Mouse (Mus musculus): ENCODE results near the gene Atoh7. TPM values are rescaled to one million over a fixed set of nuclear protein-coding genes. Genes with fewer than 3 reads are reported as not detected.

The Atoh7 gene
- polyA plus RNA-seq, 1 experiment from 2014 or later, result not detected

DNA sequence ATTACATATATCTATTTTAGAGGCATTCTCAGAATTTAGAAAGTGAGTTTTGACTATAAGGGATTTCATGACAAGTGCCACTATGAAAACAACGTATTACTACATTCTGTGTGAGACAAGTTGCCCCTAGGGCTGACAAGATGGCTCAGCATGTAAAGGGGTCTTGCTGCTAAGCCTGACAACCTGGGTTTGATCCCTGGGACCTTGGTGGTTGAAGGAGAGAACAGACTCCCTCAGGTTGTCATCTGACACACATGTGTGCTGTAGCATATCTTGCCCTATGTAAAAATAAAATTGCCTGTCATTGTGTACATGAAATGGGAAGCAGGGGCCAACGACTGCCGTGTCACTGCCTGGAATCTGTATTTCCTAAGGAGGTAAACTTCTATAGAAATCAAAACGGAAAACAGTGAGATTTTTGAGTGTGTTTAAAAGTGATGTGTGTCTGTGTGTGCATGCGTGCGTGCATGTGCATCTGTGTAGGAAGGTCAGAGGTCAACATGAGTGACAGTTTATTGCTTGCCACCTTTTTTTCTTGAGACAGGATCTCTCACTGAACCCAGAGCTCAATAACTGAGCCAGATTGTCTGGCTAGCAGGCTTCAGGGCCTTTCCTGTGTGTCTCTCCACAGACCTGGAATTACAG is 14.4 kb downstream of the Atoh7 start:
- H3K4me3 ChIP-seq (ENCODE audit: low read depth, low read length), result no peak overlapping the region
- H3K27ac ChIP-seq (ENCODE audit: low read depth, low read length), result no peak overlapping the region
- H3K36me3 ChIP-seq (ENCODE audit: control insufficient read depth, insufficient read depth, low read length), result no peaks in the 10 kb centered on the region
- no peaks in the 10 kb centered on the region for H3K4me1 ChIP-seq (ENCODE audit: control insufficient read depth, insufficient read depth, low read length)
- H3K27me3 ChIP-seq (ENCODE audit: control insufficient read depth, insufficient read depth, low read length), result no peaks in the 10 kb centered on the region
- no peak for ATAC-seq (replicated peaks; ENCODE audit: insufficient number of reproducible peaks, low FRiP score, low TSS enrichment)
- no peak overlapping the region for H3K4me2 ChIP-seq
- 81% methylated on average over 6 of the region's 6 CpGs for WGBS (ENCODE audit: insufficient replicate concordance)
- H3K9me3 ChIP-seq (replicated peaks; ENCODE audit: control insufficient read depth, low read length), result no peaks in the 10 kb centered on the region
- H3K9ac ChIP-seq (ENCODE audit: low read depth, low read length), result no peak overlapping the region

DNA sequence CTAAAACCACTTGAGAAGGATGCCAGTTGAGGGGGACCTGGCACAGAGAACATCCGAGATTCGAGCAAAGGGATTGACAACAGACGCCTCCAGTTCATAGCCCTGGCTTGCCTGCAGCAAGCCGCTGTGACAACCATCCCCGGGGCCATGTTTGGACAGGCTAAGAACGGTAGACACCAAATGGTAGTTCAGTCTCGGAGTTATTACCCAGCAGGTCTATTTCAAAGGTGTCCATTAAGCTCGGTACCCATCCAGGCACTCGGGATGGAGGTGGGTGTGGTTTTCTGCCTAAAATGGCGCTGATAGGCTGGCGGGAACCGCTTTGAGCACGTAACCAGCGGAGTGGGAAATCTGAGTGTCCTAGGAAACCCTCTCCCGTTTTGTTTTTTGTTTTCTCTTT is 16.4 kb downstream of the Atoh7 start:
- Histone ChIP-seq H3K9ac (ENCODE audit: low read depth, low read length) (no peak overlapping the region), H3K27me3 (ENCODE audit: control insufficient read depth, insufficient read depth, low read length) (no peaks in the 10 kb centered on the region), H3K36me3 (ENCODE audit: control insufficient read depth, insufficient read depth, low read length) (no peaks in the 10 kb centered on the region), H3K4me3 (ENCODE audit: low read depth, low read length) (no peak overlapping the region), H3K4me1 (ENCODE audit: control insufficient read depth, insufficient read depth, low read length) (no peaks in the 10 kb centered on the region), H3K27ac (ENCODE audit: low read depth, low read length) (no peak overlapping the region), H3K9me3 (replicated peaks; ENCODE audit: control insufficient read depth, low read length) (no peaks in the 10 kb centered on the region), H3K4me2 (no peak overlapping the region)
- WGBS (ENCODE audit: insufficient replicate concordance), result 86% methylated on average over 15 of the region's 15 CpGs
- ATAC-seq (replicated peaks; ENCODE audit: insufficient number of reproducible peaks, low FRiP score, low TSS enrichment), result no peak

GRCm38 (mm10) chr10:63116376-63116775 is 16.9 kb downstream of the Atoh7 start:
- Histone ChIP-seq H3K4me3 (ENCODE audit: low read depth, low read length) (no peak overlapping the region), H3K9ac (ENCODE audit: low read depth, low read length) (no peak overlapping the region), H3K4me2 (no peak overlapping the region), H3K4me1 (ENCODE audit: control insufficient read depth, insufficient read depth, low read length) (no peaks in the 10 kb centered on the region), H3K27me3 (ENCODE audit: control insufficient read depth, insufficient read depth, low read length) (no peaks in the 10 kb centered on the region), H3K27ac (ENCODE audit: low read depth, low read length) (no peak overlapping the region), H3K9me3 (replicated peaks; ENCODE audit: control insufficient read depth, low read length) (no peaks in the 10 kb centered on the region), H3K36me3 (ENCODE audit: control insufficient read depth, insufficient read depth, low read length) (no peaks in the 10 kb centered on the region)
- WGBS (ENCODE audit: insufficient replicate concordance), result 87% methylated on average over 9 of the region's 9 CpGs
- ATAC-seq (replicated peaks; ENCODE audit: insufficient number of reproducible peaks, low FRiP score, low TSS enrichment), result no peak

DNA sequence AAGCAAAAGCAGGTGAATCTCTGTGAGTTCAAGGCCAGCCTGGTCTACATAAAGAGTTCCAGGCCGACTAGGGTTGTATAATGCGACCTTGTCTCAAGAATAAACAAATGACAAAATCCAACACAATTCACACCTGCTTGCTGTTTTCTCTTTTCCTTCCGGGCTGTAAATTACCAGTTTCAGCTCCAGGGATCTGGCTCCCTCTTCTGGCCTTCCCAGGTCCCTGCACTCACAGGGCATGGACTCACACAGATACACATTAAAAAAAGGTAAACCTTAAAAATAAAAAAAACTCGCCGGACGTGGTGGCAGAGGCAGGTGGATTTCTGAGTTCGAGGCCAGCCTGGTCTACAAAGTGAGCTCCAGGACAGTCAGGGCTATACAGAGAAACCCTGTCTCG is 18.1 kb downstream of the Atoh7 start:
- no peak for ATAC-seq (replicated peaks; ENCODE audit: insufficient number of reproducible peaks, low FRiP score, low TSS enrichment)
- Histone ChIP-seq H3K36me3 (ENCODE audit: control insufficient read depth, insufficient read depth, low read length) (no peaks in the 10 kb centered on the region), H3K9me3 (replicated peaks; ENCODE audit: control insufficient read depth, low read length) (no peaks in the 10 kb centered on the region), H3K27me3 (ENCODE audit: control insufficient read depth, insufficient read depth, low read length) (no peaks in the 10 kb centered on the region), H3K4me1 (ENCODE audit: control insufficient read depth, insufficient read depth, low read length) (no peaks in the 10 kb centered on the region), H3K4me2 (no peak overlapping the region), H3K9ac (ENCODE audit: low read depth, low read length) (no peak overlapping the region), H3K27ac (ENCODE audit: low read depth, low read length) (no peak overlapping the region), H3K4me3 (ENCODE audit: low read depth, low read length) (no peak overlapping the region)
- WGBS (ENCODE audit: insufficient replicate concordance), result 89% methylated on average over 8 of the region's 8 CpGs

DNA sequence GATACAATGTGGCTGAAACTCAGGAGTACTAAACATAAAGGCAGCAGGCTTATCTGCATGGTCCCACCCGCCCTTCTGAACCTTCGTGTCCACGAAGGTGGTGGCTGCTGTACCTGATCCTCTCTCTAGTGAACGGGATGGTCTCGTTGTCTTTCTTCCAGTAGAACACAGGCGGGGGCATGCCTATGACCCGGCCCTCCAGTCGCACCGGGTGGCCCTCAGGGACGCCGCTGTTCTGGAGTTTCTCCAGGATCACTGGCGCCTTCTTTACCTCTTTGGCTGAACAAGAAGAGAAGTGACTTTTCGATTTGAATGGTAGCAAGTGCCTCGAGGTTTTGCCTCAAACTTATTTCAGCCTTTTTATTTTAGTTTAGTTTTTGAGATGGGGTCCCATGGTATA is 20.5 kb downstream of the Atoh7 start:
- Histone ChIP-seq H3K9ac (ENCODE audit: low read depth, low read length) (no peak overlapping the region), H3K27ac (ENCODE audit: low read depth, low read length) (no peak overlapping the region), H3K9me3 (replicated peaks; ENCODE audit: control insufficient read depth, low read length) (no peaks in the 10 kb centered on the region), H3K4me1 (ENCODE audit: control insufficient read depth, insufficient read depth, low read length) (no peaks in the 10 kb centered on the region), H3K4me2 (no peak overlapping the region), H3K27me3 (ENCODE audit: control insufficient read depth, insufficient read depth, low read length) (no peaks in the 10 kb centered on the region), H3K4me3 (ENCODE audit: low read depth, low read length) (no peak overlapping the region), H3K36me3 (ENCODE audit: control insufficient read depth, insufficient read depth, low read length) (no peaks in the 10 kb centered on the region)
- ATAC-seq (replicated peaks; ENCODE audit: insufficient number of reproducible peaks, low FRiP score, low TSS enrichment), result no peak
- WGBS (ENCODE audit: insufficient replicate concordance), result 70% methylated on average over 14 of the region's 14 CpGs

- ATAC-seq (replicated peaks; ENCODE audit: insufficient number of reproducible peaks, low FRiP score, low TSS enrichment), result no peak
- no peak overlapping the region for H3K9ac ChIP-seq (ENCODE audit: low read depth, low read length)
- H3K36me3 ChIP-seq (ENCODE audit: control insufficient read depth, insufficient read depth, low read length), result no peaks in the 10 kb centered on the region
- no peaks in the 10 kb centered on the region for H3K4me1 ChIP-seq (ENCODE audit: control insufficient read depth, insufficient read depth, low read length)
- H3K4me2 ChIP-seq, result no peak overlapping the region
- WGBS (ENCODE audit: insufficient replicate concordance), result 83% methylated on average over 14 of the region's 14 CpGs
- H3K9me3 ChIP-seq (replicated peaks; ENCODE audit: control insufficient read depth, low read length), result no peaks in the 10 kb centered on the region
- H3K27ac ChIP-seq (ENCODE audit: low read depth, low read length), result no peak overlapping the region
- no peaks in the 10 kb centered on the region for H3K27me3 ChIP-seq (ENCODE audit: control insufficient read depth, insufficient read depth, low read length)
- H3K4me3 ChIP-seq (ENCODE audit: low read depth, low read length), result no peak overlapping the region
Observed at GRCm38 (mm10) chr10:63121961-63122360, 22.5 kb downstream of the Atoh7 start.

GRCm38 (mm10) chr10:63122516-63122915 is 23.1 kb downstream of the Atoh7 start:
- Histone ChIP-seq H3K4me2 (no peak overlapping the region), H3K9me3 (replicated peaks; ENCODE audit: control insufficient read depth, low read length) (no peaks in the 10 kb centered on the region), H3K4me3 (ENCODE audit: low read depth, low read length) (no peak overlapping the region), H3K36me3 (ENCODE audit: control insufficient read depth, insufficient read depth, low read length) (no peaks in the 10 kb centered on the region), H3K9ac (ENCODE audit: low read depth, low read length) (no peak overlapping the region), H3K27ac (ENCODE audit: low read depth, low read length) (no peak overlapping the region), H3K27me3 (ENCODE audit: control insufficient read depth, insufficient read depth, low read length) (no peaks in the 10 kb centered on the region), H3K4me1 (ENCODE audit: control insufficient read depth, insufficient read depth, low read length) (no peaks in the 10 kb centered on the region)
- WGBS (ENCODE audit: insufficient replicate concordance), result 36% methylated on average over 8 of the region's 8 CpGs
- ATAC-seq (replicated peaks; ENCODE audit: insufficient number of reproducible peaks, low FRiP score, low TSS enrichment), result no peak

DNA sequence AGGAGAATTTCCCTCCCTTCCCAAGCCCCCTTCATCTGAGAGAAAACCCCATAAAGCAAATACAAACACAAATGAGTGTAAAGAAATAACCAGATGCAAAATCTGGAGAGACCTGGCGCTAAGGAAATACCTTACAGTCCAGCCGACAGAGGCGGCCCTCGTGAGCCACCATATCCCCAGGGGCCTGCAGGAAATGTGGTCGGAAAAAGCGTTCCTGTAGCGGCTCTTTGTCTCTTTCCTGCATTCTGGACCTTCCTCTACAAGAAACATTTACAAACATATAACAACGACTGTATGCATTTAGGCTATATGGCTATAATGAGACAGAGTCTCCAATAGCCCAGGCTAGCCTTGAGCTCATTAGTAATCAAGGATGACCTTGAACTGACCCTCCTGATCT is 23.7 kb downstream of the Atoh7 start:
- Histone ChIP-seq H3K36me3 (ENCODE audit: control insufficient read depth, insufficient read depth, low read length) (no peaks in the 10 kb centered on the region), H3K4me1 (ENCODE audit: control insufficient read depth, insufficient read depth, low read length) (no peaks in the 10 kb centered on the region)
- 88% methylated on average over 8 of the region's 8 CpGs for WGBS (ENCODE audit: insufficient replicate concordance)

DNA sequence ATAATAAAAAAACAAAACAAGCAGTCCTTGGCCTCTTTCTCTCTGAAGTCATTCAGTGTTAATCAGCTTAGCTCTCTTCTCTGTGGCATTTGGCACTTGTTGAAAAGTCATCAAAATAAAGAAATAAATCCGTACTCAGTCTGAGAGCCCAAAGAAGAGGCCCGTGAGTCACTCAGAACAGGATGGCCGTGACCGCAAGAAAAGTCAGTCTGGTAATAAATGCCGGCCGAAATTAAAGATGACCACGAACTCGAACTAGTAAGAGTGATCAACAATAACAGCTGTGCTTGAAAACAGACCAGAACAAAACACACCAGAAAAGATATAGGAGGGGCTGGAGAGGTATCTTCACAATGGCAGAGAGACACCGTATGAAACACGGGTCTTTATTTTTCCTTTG is 24.6 kb downstream of the Atoh7 start:
- H3K4me2 ChIP-seq, result no peak overlapping the region
- H3K4me3 ChIP-seq (ENCODE audit: low read depth, low read length), result no peak overlapping the region
- peaks cover 2% of the 10 kb centered on the region; the same call in 1 of the 2 replicates for H3K4me1 ChIP-seq (ENCODE audit: control insufficient read depth, insufficient read depth, low read length)
- 88% methylated on average over 10 of the region's 10 CpGs for WGBS (ENCODE audit: insufficient replicate concordance)
- H3K36me3 ChIP-seq (ENCODE audit: control insufficient read depth, insufficient read depth, low read length), result no peaks in the 10 kb centered on the region
- H3K9me3 ChIP-seq (replicated peaks; ENCODE audit: control insufficient read depth, low read length), result no peaks in the 10 kb centered on the region
- no peak for ATAC-seq (replicated peaks; ENCODE audit: insufficient number of reproducible peaks, low FRiP score, low TSS enrichment)
- H3K27ac ChIP-seq (ENCODE audit: low read depth, low read length), result no peak overlapping the region
- no peaks in the 10 kb centered on the region for H3K27me3 ChIP-seq (ENCODE audit: control insufficient read depth, insufficient read depth, low read length)
- no peak overlapping the region for H3K9ac ChIP-seq (ENCODE audit: low read depth, low read length)

More for the DNA sequence above, 23.7 kb downstream of the Atoh7 start:
- Histone ChIP-seq H3K9ac (ENCODE audit: low read depth, low read length) (no peak overlapping the region), H3K9me3 (replicated peaks; ENCODE audit: control insufficient read depth, low read length) (no peaks in the 10 kb centered on the region), H3K4me3 (ENCODE audit: low read depth, low read length) (no peak overlapping the region), H3K27me3 (ENCODE audit: control insufficient read depth, insufficient read depth, low read length) (no peaks in the 10 kb centered on the region), H3K27ac (ENCODE audit: low read depth, low read length) (no peak overlapping the region), H3K4me2 (no peak overlapping the region)
- no peak for ATAC-seq (replicated peaks; ENCODE audit: insufficient number of reproducible peaks, low FRiP score, low TSS enrichment)

Data from heart, embryonic 11.5 days (tissue).